Mouse (Mus musculus): ENCODE measurements at regions not wholly inside any gene's neighbourhood (a gene's known extent, or its start where the extent isn't known, plus 50 kb on each side); places are given as distances from the start of the nearest gene placed in this dataset.

- Histone ChIP-seq H3K4me3 (ENCODE audit: control insufficient read depth in 1 of 2, insufficient read depth in 1 of 2, low read depth in 2 of 2, low read length in 2 of 2) (no peak overlapping the region), H3K9me3 (replicated peaks; ENCODE audit: insufficient read depth, low read length) (no peaks in the 10 kb centered on the region), H3K9ac (ENCODE audit: control insufficient read depth, low read depth, low read length, poor library complexity, severe bottlenecking) (no peak overlapping the region), H3K4me1 (ENCODE audit: control insufficient read depth in 1 of 2, insufficient read depth in 2 of 2, low read length in 2 of 2) (no peaks in the 10 kb centered on the region), H3K79me2 (ENCODE audit: control insufficient read depth, insufficient read depth, low read length, poor library complexity) (no peaks in the 10 kb centered on the region), H3K27me3 (ENCODE audit: control insufficient read depth in 1 of 2, insufficient read depth in 2 of 2, low read length in 2 of 2) (no peaks in the 10 kb centered on the region), H3K36me3 (ENCODE audit: control insufficient read depth in 1 of 2, insufficient read depth in 2 of 2, low read length in 2 of 2) (no peaks in the 10 kb centered on the region), H3K27ac (ENCODE audit: control insufficient read depth, low read depth, low read length) (no peak overlapping the region)
- TF ChIP-seq NRF1 (IDR thresholded peaks at IDR 0.05; ENCODE audit: insufficient read depth, low read depth, low read length, poor library complexity, severe bottlenecking) (no peak), MAZ (IDR thresholded peaks at IDR 0.05; ENCODE audit: low read depth, low read length) (no peak), CHD2 (IDR thresholded peaks at IDR 0.05; ENCODE audit: low read length) (no peak), POLR2AphosphoS5 (IDR thresholded peaks at IDR 0.05; ENCODE audit: borderline replicate concordance, low read depth, low read length) (no peak), MEF2A (IDR thresholded peaks at IDR 0.05; ENCODE audit: extremely low read depth, insufficient replicate concordance, low read depth, low read length, poor library complexity, severe bottlenecking) (no peak), TAL1 (IDR thresholded peaks at IDR 0.05; ENCODE audit: low read length) (no peak), ZMIZ1 (IDR thresholded peaks at IDR 0.05; ENCODE audit: low read depth, low read length) (no peak), BHLHE40 (IDR thresholded peaks at IDR 0.05; ENCODE audit: borderline replicate concordance, low read depth, low read length) (no peak), NELFE (IDR thresholded peaks at IDR 0.05; ENCODE audit: low read depth, low read length) (no peak), CHD1 (IDR thresholded peaks at IDR 0.05; ENCODE audit: low read depth, low read length) (no peak), MAFK (IDR thresholded peaks at IDR 0.05; ENCODE audit: borderline replicate concordance, low read depth, low read length) (no peak), TCF12 (IDR thresholded peaks at IDR 0.05; ENCODE audit: low read depth, low read length) (no peak), RCOR1 (IDR thresholded peaks at IDR 0.05; ENCODE audit: low read depth, low read length) (no peak), JUND (IDR thresholded peaks at IDR 0.05; ENCODE audit: low read depth, low read length) (no peak), EP300 (IDR thresholded peaks at IDR 0.05; ENCODE audit: low read depth in 1 of 2, low read length in 2 of 2) (no peak), ETS1 (IDR thresholded peaks at IDR 0.05; ENCODE audit: low read depth, low read length) (no peak), USF2 (IDR thresholded peaks at IDR 0.05; ENCODE audit: borderline replicate concordance in 1 of 2, insufficient read depth in 1 of 2, low read depth in 1 of 2, low read length in 2 of 2) (no peak), POLR2AphosphoS2 (IDR thresholded peaks at IDR 0.05; ENCODE audit: low read length) (no peak)
- no peak for DNase-seq (ENCODE audit: low read depth, low spot score)
Observed at GRCm38 (mm10) chr1:163141471-163141870, 56.0 kb upstream of the Mroh9 start.

- DNase-seq (ENCODE audit: low read depth, low spot score) = no peak
- Histone ChIP-seq H3K36me3 (ENCODE audit: control insufficient read depth in 1 of 2, insufficient read depth in 2 of 2, low read length in 2 of 2) (no peaks in the 10 kb centered on the region), H3K9me3 (replicated peaks; ENCODE audit: insufficient read depth, low read length) (no peaks in the 10 kb centered on the region), H3K27me3 (ENCODE audit: control insufficient read depth in 1 of 2, insufficient read depth in 2 of 2, low read length in 2 of 2) (no peaks in the 10 kb centered on the region), H3K9ac (ENCODE audit: control insufficient read depth, low read depth, low read length, poor library complexity, severe bottlenecking) (no peak overlapping the region), H3K79me2 (ENCODE audit: control insufficient read depth, insufficient read depth, low read length, poor library complexity) (no peaks in the 10 kb centered on the region), H3K4me3 (ENCODE audit: control insufficient read depth in 1 of 2, insufficient read depth in 1 of 2, low read depth in 2 of 2, low read length in 2 of 2) (no peak overlapping the region), H3K27ac (ENCODE audit: control insufficient read depth, low read depth, low read length) (no peak overlapping the region), H3K4me1 (ENCODE audit: control insufficient read depth in 1 of 2, insufficient read depth in 2 of 2, low read length in 2 of 2) (no peaks in the 10 kb centered on the region)
- TF ChIP-seq SIN3A (IDR thresholded peaks at IDR 0.05; ENCODE audit: low read length) (no peak), ELF1 (IDR thresholded peaks at IDR 0.05; ENCODE audit: low read depth, low read length) (no peak), MAX (IDR thresholded peaks at IDR 0.05; ENCODE audit: low read length) (no peak)
Observed at GRCm38 (mm10) chr1:163138179-163138578, 52.7 kb upstream of the Mroh9 start.
